Mouse (Mus musculus) embryonic fibroblast, embryonic 13.5 days (primary cell): Measurements from ENCODE around the gene Hspa1a. TPM values are rescaled to one million over a fixed set of nuclear protein-coding genes. Genes with fewer than 3 reads are reported as not detected.
A peak's percentile ranks its signal among the peaks of the same experiment; 100 is the strongest.
"Not testable (repeated sequence)": the region's sequence is repeated elsewhere in the genome, so short reads cannot be mapped to it uniquely, and the experiment has no call there.

Experiments
- H3K27ac ChIP-seq: 2 replicates; pipeline ENCODE4 v1.5.1; 2012; ENCODE audit warnings: low read length, control low read depth, inconsistent platforms; ENCODE audit not compliant: insufficient read depth
- H3K4me1 ChIP-seq: 2 replicates; pipeline ENCODE4 v1.6.1; 2011; ENCODE audit warnings: low read length; ENCODE audit not compliant: control insufficient read depth, insufficient read depth
- H3K4me3 ChIP-seq: 2 replicates; pipeline ENCODE4 v1.5.1; 2011; ENCODE audit warnings: mild to moderate bottlenecking, control low read depth, low read length; ENCODE audit not compliant: insufficient read depth
- CTCF ChIP-seq: IDR thresholded peaks from 2 replicates; pipeline ENCODE4 v1.5.1; 2011; ENCODE audit warnings: mild to moderate bottlenecking, control low read depth, low read length, moderate library complexity, borderline replicate concordance; ENCODE audit not compliant: insufficient read depth
- POLR2A ChIP-seq: IDR thresholded peaks from 2 replicates; pipeline ENCODE4 v1.6.1; 2011; ENCODE audit warnings: low read depth, mild to moderate bottlenecking, control low read depth, low read length, moderate library complexity
- polyA plus RNA-seq: library from polyadenylated mRNA; stranded (reverse); fragments of >200 nt; gene quantifications from 2 replicates; pipeline ENCODE4 v1.2.4, GENCODE M21; 2011; ENCODE audit warnings: low read depth; ENCODE audit not compliant: missing spikeins, insufficient read length

The Hspa1a gene
- polyA plus RNA-seq, 1 experiment, result 6.0 TPM

DNA sequence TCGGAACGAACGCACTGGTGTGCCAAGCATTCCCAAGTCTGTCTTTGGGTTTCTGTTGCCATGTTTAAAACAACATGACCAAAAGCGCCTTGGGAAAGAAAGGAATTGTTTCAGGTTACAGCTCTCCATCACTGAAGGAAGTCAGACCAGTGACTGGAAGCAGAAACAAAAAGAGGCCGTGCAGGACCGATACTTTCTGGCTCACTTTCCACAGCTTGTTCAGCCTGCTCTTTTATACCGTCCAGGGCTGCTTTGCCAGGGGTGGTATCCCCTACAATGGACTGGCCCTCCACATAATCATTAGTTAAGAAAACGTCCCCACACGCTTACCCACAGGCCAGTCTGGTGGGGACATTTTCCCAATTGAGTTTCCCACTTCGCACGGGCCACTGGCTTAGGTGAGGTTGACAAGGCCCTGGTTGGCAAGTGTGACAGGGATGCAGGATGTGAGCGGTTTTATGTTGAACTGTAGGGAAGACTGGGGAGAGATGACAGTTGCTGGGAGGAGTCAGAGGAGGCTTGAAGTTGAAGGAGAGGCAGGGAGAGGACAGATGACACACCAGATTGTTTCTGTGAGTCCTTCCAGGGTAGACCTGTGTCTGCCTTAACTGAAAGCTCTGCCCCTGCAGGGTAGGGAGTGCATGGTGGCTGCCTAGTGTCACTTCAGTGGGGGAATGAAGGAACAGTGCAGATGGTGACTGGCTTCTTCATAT, 30.4 kb upstream of the Hspa1a start:
- H3K4me3 ChIP-seq, result peak overlapping the region; percentile 81
- TF ChIP-seq CTCF, result no peak
- peak; percentile 52; the same call in 1 of the 2 replicates for TF ChIP-seq POLR2A
- peaks cover 4% of the 10 kb centered on the region; the same call in 1 of the 2 replicates for H3K4me1 ChIP-seq
- H3K27ac ChIP-seq, result peak overlapping the region; percentile 96

- H3K4me3 ChIP-seq, result peak overlapping the region; percentile 81
These were observed 29.6 kb upstream of the Hspa1a start for GRCm38 (mm10) chr17:35001452-35002152.

GRCm38 (mm10) chr17:35000717-35001451, 28.9 kb upstream of the Hspa1a start, which contains the start of gene Vars:
TSS of gene Vars (plus strand) at chr17:35000987.
- Histone ChIP-seq H3K4me3 (peak within 1 kb of the TSS; percentile 81), H3K27ac (peak within 1 kb of the TSS; percentile 96), H3K4me1 (peaks cover 6% of the 10 kb centered on the region; the same call in 1 of the 2 replicates)
- TF ChIP-seq CTCF (no peak), POLR2A (peak; percentile 85)

More at GRCm38 (mm10) chr17:35001452-35002152, 29.6 kb upstream of the Hspa1a start:
- peak; percentile 29 for TF ChIP-seq POLR2A
- no peak for TF ChIP-seq CTCF
- Histone ChIP-seq H3K4me1 (peaks cover 6% of the 10 kb centered on the region; the same call in 1 of the 2 replicates), H3K27ac (peak overlapping the region; percentile 96)

DNA sequence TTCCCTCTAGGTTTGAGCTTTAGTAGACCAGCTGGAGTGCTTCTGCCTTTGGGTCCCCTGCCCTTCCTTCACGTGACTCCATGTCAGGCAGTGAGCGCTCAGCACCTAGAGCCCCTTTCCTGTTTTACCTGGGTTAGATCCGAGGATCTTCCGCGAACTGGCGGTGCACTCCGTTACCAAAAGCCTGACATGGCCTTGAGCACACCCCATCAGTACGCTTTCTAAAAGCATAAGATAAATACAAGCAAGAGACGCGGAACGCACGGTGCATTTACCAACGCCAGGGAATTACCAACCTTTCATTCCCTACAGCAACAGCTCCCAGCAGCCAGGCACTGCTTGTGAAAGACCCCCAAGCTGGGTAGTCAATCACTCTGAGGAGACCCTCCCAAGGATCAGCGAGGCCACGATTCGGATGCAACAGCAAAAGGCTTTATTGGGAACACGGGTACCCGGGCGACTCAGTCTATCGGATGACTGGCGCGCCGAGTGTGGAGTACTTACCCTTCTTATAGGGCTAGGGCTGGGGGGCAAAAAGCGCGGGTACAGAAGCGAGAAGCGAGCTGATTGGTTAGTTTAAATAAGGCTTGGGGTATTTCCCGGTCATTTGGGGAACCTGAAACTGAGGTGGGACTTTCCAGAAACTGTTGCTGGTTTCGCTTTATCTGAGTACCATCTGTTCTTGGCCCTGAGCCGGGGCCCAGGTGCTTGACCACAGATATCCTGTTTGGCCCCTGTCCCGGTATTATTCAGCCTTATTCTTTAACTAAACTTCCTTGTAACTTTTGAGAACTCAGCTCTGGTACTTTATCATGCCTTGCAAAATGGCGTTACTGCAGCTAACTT, 28.1 kb upstream of the Hspa1a start:
- not testable (repeated sequence) for H3K4me1 ChIP-seq
- peak; percentile 48 for TF ChIP-seq POLR2A
- Histone ChIP-seq H3K4me3 (peak overlapping the region; percentile 81), H3K27ac (peak overlapping the region; percentile 96)

GRCm38 (mm10) chr17:34998526-34999430, 26.8 kb upstream of the Hspa1a start:
- TF ChIP-seq CTCF (no peak), POLR2A (no peak)
- no peak overlapping the region; the same call in 1 of the 2 replicates for H3K4me3 ChIP-seq
- H3K4me1 ChIP-seq, result peaks cover 6% of the 10 kb centered on the region; the same call in 1 of the 2 replicates
- H3K27ac ChIP-seq, result no peak overlapping the region

GRCm38 (mm10) chr17:34997142-34997483, 25.2 kb upstream of the Hspa1a start:
- TF ChIP-seq CTCF (no peak), POLR2A (no peak; the same call in 1 of the 2 replicates)
- peaks cover 6% of the 10 kb centered on the region; the same call in 1 of the 2 replicates for H3K4me1 ChIP-seq
- H3K27ac ChIP-seq, result no peak overlapping the region
- H3K4me3 ChIP-seq, result no peak overlapping the region

- Histone ChIP-seq H3K4me1 (peaks cover 6% of the 10 kb centered on the region; the same call in 1 of the 2 replicates), H3K4me3 (no peak overlapping the region), H3K27ac (no peak overlapping the region)
- TF ChIP-seq POLR2A (0 out of 2 replicates have a peak, but pooled peaks have one; percentile 6), CTCF (no peak)
These were observed 24.6 kb upstream of the Hspa1a start for GRCm38 (mm10) chr17:34996411-34997141.

- not testable (repeated sequence) for H3K4me1 ChIP-seq, H3K27ac ChIP-seq, H3K4me3 ChIP-seq
These were observed 24.0 kb upstream of the Hspa1a start for GRCm38 (mm10) chr17:34995927-34996326.

GRCm38 (mm10) chr17:34995192-34995591, 23.2 kb upstream of the Hspa1a start:
- H3K4me3 ChIP-seq, H3K27ac ChIP-seq, H3K4me1 ChIP-seq: not testable (repeated sequence)
